Mouse (Mus musculus) ES-Bruce4 (cell line): ENCODE results near the gene Olfml3.

ENCODE experiments used
- CTCF ChIP-seq: IDR thresholded peaks from one replicate; pipeline ENCODE4 v1.8.1; 2011; ENCODE audit warnings: low read depth, low read length
- EP300 ChIP-seq: IDR thresholded peaks from 2 replicates; pipeline ENCODE4 v1.6.1; 2011; ENCODE audit warnings: low read depth, low read length; ENCODE audit not compliant: insufficient read depth
- POLR2A ChIP-seq: IDR thresholded peaks from one replicate; pipeline ENCODE4 v1.8.1; 2011; ENCODE audit warnings: low read length; ENCODE audit not compliant: insufficient read depth

DNA sequence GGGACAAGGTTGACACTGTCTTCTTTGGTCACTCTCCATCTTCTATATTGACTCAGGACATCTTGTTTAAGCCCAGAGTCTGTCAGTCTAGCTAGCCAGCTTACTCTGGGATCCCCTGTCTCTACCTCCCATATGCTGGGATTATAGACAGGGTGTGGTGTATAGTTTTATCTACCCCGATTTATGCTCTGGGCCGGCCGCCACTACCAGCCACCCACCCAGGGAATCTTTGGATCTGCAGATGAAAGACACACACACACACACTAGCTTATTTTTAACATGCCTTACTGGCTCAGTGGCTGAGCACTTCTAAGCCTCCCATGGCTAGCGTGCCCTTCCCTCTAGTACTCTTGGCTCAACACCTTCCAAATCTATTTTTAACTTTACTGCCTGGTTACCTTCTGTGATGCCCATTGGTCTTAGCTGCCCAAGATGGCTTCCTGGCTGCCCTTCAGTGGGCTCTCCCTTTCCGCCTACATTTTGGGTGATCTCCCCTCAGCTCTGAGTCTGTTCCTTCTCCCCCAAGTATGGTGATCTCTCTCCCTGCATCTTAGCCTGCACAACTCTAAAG, 28.2 kb downstream of the Olfml3 start:
- TF ChIP-seq CTCF (no peak), POLR2A (no peak), EP300 (no peak)
